Mouse (Mus musculus): ENCODE data around the gene C7. TPM values are rescaled to one million over a fixed set of nuclear protein-coding genes. Genes with fewer than 3 reads are reported as not detected.

The C7 gene
- not detected in 2 replicates for polyA plus RNA-seq (2016; fragmentation: Nextera tagmentation; extraction: Ambion mirVana)

GRCm38 (mm10) chr15:5063635-5064034 is at the start of gene C7:
Gene C7 (minus strand): TSS chr15:5063740.
- Histone ChIP-seq H3K4me2 (no peak within 1 kb of the TSS), H3K4me3 (replicated peaks) (no peak within 1 kb of the TSS), H3K36me3 (no peaks in the 10 kb centered on the region), H3K4me1 (replicated peaks) (no peaks in the 10 kb centered on the region), H3K9me3 (no peaks in the 10 kb centered on the region), H3K27me3 (no peaks in the 10 kb centered on the region), H3K27ac (no peak within 1 kb of the TSS), H3K9ac (replicated peaks) (no peak within 1 kb of the TSS)
- no peak for ATAC-seq (ENCODE audit: insufficient number of reproducible peaks, insufficient read depth, low FRiP score, low TSS enrichment, low read depth)

GRCm38 (mm10) chr15:5112651-5113050 is 49.1 kb upstream of the C7 start:
- 79% methylated on average over 3 of the region's 3 CpGs for WGBS
- Histone ChIP-seq H3K9me3 (no peaks in the 10 kb centered on the region), H3K27me3 (no peaks in the 10 kb centered on the region), H3K4me2 (no peak overlapping the region), H3K4me3 (replicated peaks) (no peak overlapping the region), H3K9ac (replicated peaks) (no peak overlapping the region), H3K4me1 (replicated peaks) (peaks cover 13% of the 10 kb centered on the region), H3K36me3 (peaks cover 4% of the 10 kb centered on the region), H3K27ac (no peak overlapping the region)
- ATAC-seq (ENCODE audit: insufficient number of reproducible peaks, insufficient read depth, low FRiP score, low TSS enrichment, low read depth) = no peak

GRCm38 (mm10) chr15:5108655-5109040 is 45.1 kb upstream of the C7 start:
- H3K4me3 ChIP-seq (replicated peaks) = no peak overlapping the region
- H3K4me2 ChIP-seq = no peak overlapping the region
- no peaks in the 10 kb centered on the region for H3K27me3 ChIP-seq
- ATAC-seq (ENCODE audit: insufficient number of reproducible peaks, insufficient read depth, low FRiP score, low TSS enrichment, low read depth) = no peak
- H3K9me3 ChIP-seq = no peaks in the 10 kb centered on the region
- no peak overlapping the region for H3K9ac ChIP-seq (replicated peaks)
- WGBS = 93% methylated on average over 3 of the region's 3 CpGs
- no peak overlapping the region for H3K27ac ChIP-seq
- H3K4me1 ChIP-seq (replicated peaks) = no peaks in the 10 kb centered on the region
- no peaks in the 10 kb centered on the region for H3K36me3 ChIP-seq

- no peaks in the 10 kb centered on the region for H3K9me3 ChIP-seq
- H3K36me3 ChIP-seq = no peaks in the 10 kb centered on the region
- H3K27ac ChIP-seq = no peak within 1 kb of the TSS
- H3K27me3 ChIP-seq = no peaks in the 10 kb centered on the region
- H3K4me1 ChIP-seq (replicated peaks) = no peaks in the 10 kb centered on the region
- no peak for ATAC-seq (ENCODE audit: insufficient number of reproducible peaks, insufficient read depth, low FRiP score, low TSS enrichment, low read depth)
- no peak within 1 kb of the TSS for H3K4me3 ChIP-seq (replicated peaks)
- no peak within 1 kb of the TSS for H3K4me2 ChIP-seq
- 73% methylated on average over 21 of the region's 21 CpGs for WGBS
- no peak within 1 kb of the TSS for H3K9ac ChIP-seq (replicated peaks)
These were observed 44.4 kb upstream of the C7 start, which contains the start of gene Card6 for GRCm38 (mm10) chr15:5107686-5108654. Gene Card6 (minus strand): TSS chr15:5108539.

- no peaks in the 10 kb centered on the region for H3K27me3 ChIP-seq
- 47% methylated on average over 2 of the region's 2 CpGs for WGBS
- H3K9me3 ChIP-seq = no peaks in the 10 kb centered on the region
- no peak overlapping the region for H3K4me3 ChIP-seq (replicated peaks)
- H3K4me1 ChIP-seq (replicated peaks) = no peaks in the 10 kb centered on the region
- ATAC-seq (ENCODE audit: insufficient number of reproducible peaks, insufficient read depth, low FRiP score, low TSS enrichment, low read depth) = no peak
- no peak overlapping the region for H3K4me2 ChIP-seq
- no peak overlapping the region for H3K9ac ChIP-seq (replicated peaks)
- no peak overlapping the region for H3K27ac ChIP-seq
- no peaks in the 10 kb centered on the region for H3K36me3 ChIP-seq
These were observed 42.8 kb upstream of the C7 start for GRCm38 (mm10) chr15:5106293-5106692.

- 79% methylated on average over 6 of the region's 6 CpGs for WGBS
- no peaks in the 10 kb centered on the region for H3K36me3 ChIP-seq
These were observed 42.4 kb upstream of the C7 start for GRCm38 (mm10) chr15:5105891-5106290.

GRCm38 (mm10) chr15:5102312-5102711 is 38.8 kb upstream of the C7 start:
- no peak overlapping the region for H3K27ac ChIP-seq
- H3K4me2 ChIP-seq = no peak overlapping the region
- no peaks in the 10 kb centered on the region for H3K27me3 ChIP-seq
- ATAC-seq (ENCODE audit: insufficient number of reproducible peaks, insufficient read depth, low FRiP score, low TSS enrichment, low read depth) = no peak
- no peaks in the 10 kb centered on the region for H3K4me1 ChIP-seq (replicated peaks)
- no peak overlapping the region for H3K4me3 ChIP-seq (replicated peaks)
- no peaks in the 10 kb centered on the region for H3K36me3 ChIP-seq
- no peaks in the 10 kb centered on the region for H3K9me3 ChIP-seq
- 93% methylated on average over 4 of the region's 4 CpGs for WGBS
- no peak overlapping the region for H3K9ac ChIP-seq (replicated peaks)

More at GRCm38 (mm10) chr15:5105891-5106290, 42.4 kb upstream of the C7 start:
- no peaks in the 10 kb centered on the region for H3K27me3 ChIP-seq
- H3K4me3 ChIP-seq (replicated peaks) = no peak overlapping the region
- no peak overlapping the region for H3K9ac ChIP-seq (replicated peaks)
- no peaks in the 10 kb centered on the region for H3K9me3 ChIP-seq
- no peak for ATAC-seq (ENCODE audit: insufficient number of reproducible peaks, insufficient read depth, low FRiP score, low TSS enrichment, low read depth)
- H3K4me2 ChIP-seq = no peak overlapping the region
- no peak overlapping the region for H3K27ac ChIP-seq
- H3K4me1 ChIP-seq (replicated peaks) = no peaks in the 10 kb centered on the region

- Histone ChIP-seq H3K9ac (replicated peaks) (no peak overlapping the region), H3K36me3 (no peaks in the 10 kb centered on the region), H3K4me1 (replicated peaks) (no peaks in the 10 kb centered on the region), H3K27me3 (no peaks in the 10 kb centered on the region), H3K4me3 (replicated peaks) (no peak overlapping the region), H3K4me2 (no peak overlapping the region), H3K27ac (no peak overlapping the region), H3K9me3 (no peaks in the 10 kb centered on the region)
- no peak for ATAC-seq (ENCODE audit: insufficient number of reproducible peaks, insufficient read depth, low FRiP score, low TSS enrichment, low read depth)
- 85% methylated on average over 1 of the region's 1 CpGs for WGBS
These were observed 33.8 kb upstream of the C7 start for GRCm38 (mm10) chr15:5097376-5097775.

GRCm38 (mm10) chr15:5095534-5096301 is 32.2 kb upstream of the C7 start:
- H3K4me1 ChIP-seq (replicated peaks) = no peaks in the 10 kb centered on the region
- no peak overlapping the region for H3K9ac ChIP-seq (replicated peaks)
- H3K4me3 ChIP-seq (replicated peaks) = no peak overlapping the region
- H3K27ac ChIP-seq = no peak overlapping the region
- no peak overlapping the region for H3K4me2 ChIP-seq
- ATAC-seq (ENCODE audit: insufficient number of reproducible peaks, insufficient read depth, low FRiP score, low TSS enrichment, low read depth) = no peak
- no peaks in the 10 kb centered on the region for H3K9me3 ChIP-seq
- no peaks in the 10 kb centered on the region for H3K36me3 ChIP-seq
- WGBS = 71% methylated on average over 11 of the region's 11 CpGs
- no peaks in the 10 kb centered on the region for H3K27me3 ChIP-seq

- no peak for ATAC-seq (ENCODE audit: insufficient number of reproducible peaks, insufficient read depth, low FRiP score, low TSS enrichment, low read depth)
- WGBS = 94% methylated on average over 10 of the region's 10 CpGs
- no peaks in the 10 kb centered on the region for H3K9me3 ChIP-seq
These were observed 26.6 kb upstream of the C7 start for GRCm38 (mm10) chr15:5090131-5090530.

GRCm38 (mm10) chr15:5088850-5089608 is 25.5 kb upstream of the C7 start:
- H3K9ac ChIP-seq (replicated peaks) = no peak overlapping the region
- no peak overlapping the region for H3K27ac ChIP-seq
- peaks cover 10% of the 10 kb centered on the region; the same call in 1 of the 2 replicates for H3K4me1 ChIP-seq (replicated peaks)
- no peak for ATAC-seq (ENCODE audit: insufficient number of reproducible peaks, insufficient read depth, low FRiP score, low TSS enrichment, low read depth)
- 49% methylated on average over 7 of the region's 7 CpGs for WGBS
- no peak overlapping the region for H3K4me2 ChIP-seq
- no peaks in the 10 kb centered on the region for H3K27me3 ChIP-seq
- no peak overlapping the region for H3K4me3 ChIP-seq (replicated peaks)
- H3K9me3 ChIP-seq = no peaks in the 10 kb centered on the region
- H3K36me3 ChIP-seq = no peaks in the 10 kb centered on the region

More at GRCm38 (mm10) chr15:5090131-5090530, 26.6 kb upstream of the C7 start:
- peaks cover 10% of the 10 kb centered on the region; the same call in 1 of the 2 replicates for H3K4me1 ChIP-seq (replicated peaks)
- H3K27ac ChIP-seq = no peak overlapping the region
- H3K4me3 ChIP-seq (replicated peaks) = no peak overlapping the region
- no peaks in the 10 kb centered on the region for H3K36me3 ChIP-seq
- no peak overlapping the region for H3K9ac ChIP-seq (replicated peaks)
- H3K27me3 ChIP-seq = no peaks in the 10 kb centered on the region
- no peak overlapping the region for H3K4me2 ChIP-seq

Data from limb, embryonic 12.5 days (tissue).